Mouse (Mus musculus): ENCODE measurements around the gene Traf3. TPM values are rescaled to one million over a fixed set of nuclear protein-coding genes. Genes with fewer than 3 reads are reported as not detected.

Traf3 gene
- polyA plus RNA-seq (2012; rRNA removed; ENCODE audit: low replicate concordance) = 21.6 and 36.0 TPM in 2 replicates

DNA sequence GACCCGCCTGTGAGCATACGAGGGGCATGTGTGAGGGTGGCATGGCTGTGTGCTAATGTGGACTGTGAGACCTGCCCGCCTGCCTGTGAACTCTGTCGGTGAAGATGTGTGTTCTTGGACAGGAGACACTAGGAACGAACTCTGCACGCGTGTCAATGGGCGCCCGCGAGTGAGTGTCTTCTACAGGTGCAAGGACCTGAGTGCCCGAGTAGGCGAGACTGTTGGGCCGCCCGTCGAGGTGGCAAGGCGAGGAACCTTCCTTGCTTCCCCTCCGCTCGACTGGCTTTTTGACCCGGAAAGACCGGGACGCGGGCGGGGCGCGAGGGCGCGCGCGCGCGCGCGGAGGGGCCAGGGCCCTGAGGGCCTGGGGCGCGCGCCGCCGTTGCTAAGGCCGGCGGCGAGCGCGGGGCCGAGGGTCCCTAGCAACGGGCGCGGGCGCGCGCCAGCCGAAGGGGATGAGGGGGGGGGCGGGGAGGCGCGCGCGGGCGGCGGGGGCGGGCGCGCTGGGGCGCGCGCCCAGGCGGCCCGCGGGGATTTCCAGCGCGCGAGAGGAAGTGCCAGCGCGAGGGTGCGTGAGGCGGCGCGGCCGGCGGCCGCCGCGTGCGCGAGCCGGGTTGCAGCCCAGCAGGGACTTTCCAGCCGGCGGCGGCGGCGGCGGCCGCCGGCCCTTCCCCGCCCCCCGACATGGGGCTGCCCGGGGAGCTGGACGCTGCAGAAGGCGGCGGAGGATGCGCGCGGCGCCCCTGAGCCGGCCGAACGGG lies at the start of gene Traf3:
TSS of gene Traf3 (plus strand) at position 540 of the 761 bp plus-strand sequence.

DNA sequence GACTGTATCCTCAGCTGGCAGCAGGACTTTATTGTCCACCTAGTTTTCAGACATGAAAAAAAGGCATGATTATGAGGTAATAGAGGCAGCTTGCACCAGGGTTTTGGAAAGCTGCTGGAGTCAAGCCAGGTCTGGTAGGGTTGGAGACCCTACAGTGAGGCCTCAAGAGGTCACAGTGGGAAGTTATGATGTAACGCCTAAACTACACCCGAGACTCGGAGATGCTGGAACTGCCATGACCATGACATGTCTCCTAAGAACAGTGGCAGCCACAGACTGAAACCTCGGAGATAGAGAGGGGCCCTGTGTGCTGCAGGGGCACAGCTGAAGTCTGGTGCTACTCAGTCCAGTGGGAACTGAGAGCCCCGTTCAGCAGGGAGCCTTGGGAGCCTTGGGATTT lies 18.3 kb downstream of the Traf3 start, which contains the start of gene 4930595D18Rik:
TSS of gene 4930595D18Rik (minus strand) at position 16 of the 400 bp plus-strand sequence.

DNA sequence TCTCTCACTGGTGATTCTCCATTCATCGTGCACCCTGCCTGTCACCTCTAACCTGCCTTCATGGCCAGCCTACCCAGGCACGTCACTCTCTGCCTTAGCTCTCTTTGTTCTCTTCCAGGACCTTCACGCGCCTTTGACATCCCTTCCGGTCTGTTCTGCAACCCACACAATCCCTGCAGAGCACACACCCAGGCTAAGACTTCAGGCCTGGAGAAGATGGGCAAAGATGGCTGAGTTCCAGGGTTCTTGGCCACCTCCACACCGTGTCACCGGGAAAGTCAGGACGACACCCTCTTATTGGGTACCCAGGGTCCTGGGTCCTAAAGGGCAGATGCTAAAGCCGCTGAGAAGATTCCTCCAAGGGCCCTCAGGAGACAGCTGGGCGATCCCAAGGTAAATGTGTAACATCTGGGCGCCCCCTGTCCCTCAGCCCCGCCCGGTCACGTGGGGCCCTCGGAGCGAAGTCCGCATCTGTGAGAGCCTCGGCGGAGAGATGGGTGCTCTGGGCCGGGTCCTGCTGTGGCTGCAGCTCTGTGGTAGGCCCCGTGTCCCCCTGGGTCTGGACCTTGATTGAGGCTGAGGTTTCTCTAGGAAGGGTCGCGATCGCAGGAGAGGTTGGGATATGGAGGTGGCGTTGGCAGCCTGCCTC lies 104.6 kb downstream of the Traf3 start, which contains the start of gene Amn:
TSS of gene Amn (plus strand) at position 467 of the 649 bp plus-strand sequence.

Other genes starting within 250 kb of the Traf3 start
- 34.4 and 62.4 TPM in 2 replicates for gene Ankrd9, start 187.3 kb upstream of the Traf3 start, polyA plus RNA-seq (2012; rRNA removed; ENCODE audit: low replicate concordance)
- gene Rcor1, start 127.0 kb upstream of the Traf3 start, polyA plus RNA-seq (2012; rRNA removed; ENCODE audit: low replicate concordance) = 5.3 and 7.2 TPM in 2 replicates
- gene 4930595D18Rik, start 18.1 kb downstream of the Traf3 start, polyA plus RNA-seq (2012; rRNA removed; ENCODE audit: low replicate concordance) = not detected in 2 replicates
- 1.5 and 5.1 TPM in 2 replicates for gene Amn, start 104.7 kb downstream of the Traf3 start, polyA plus RNA-seq (2012; rRNA removed; ENCODE audit: low replicate concordance)
- gene Cdc42bpb, start 211.3 kb downstream of the Traf3 start, polyA plus RNA-seq (2012; rRNA removed; ENCODE audit: low replicate concordance) = 141 and 261 TPM in 2 replicates
- gene Lbhd2, start 240.4 kb downstream of the Traf3 start, polyA plus RNA-seq (2012; rRNA removed; ENCODE audit: low replicate concordance) = 0.95 and 1.8 TPM in 2 replicates